Mouse (Mus musculus) stomach, postnatal 0 days (tissue): ENCODE measurements around the gene Tmem82. TPM values are rescaled to one million over a fixed set of nuclear protein-coding genes. Genes with fewer than 3 reads are reported as not detected.

Experiments
- ATAC-seq: fragments of 200-750 bp; cut with Nextera tagmentation; 2 replicates; pipeline ENCODE4 v1.8.0; 2017; ENCODE audit not compliant: low FRiP score, low TSS enrichment
- DNase-seq: peaks from one replicate; pipeline ENCODE4 v3.0.0-alpha.2; 2016; ENCODE audit warnings: low spot score
- H3K27ac ChIP-seq: fragments of 300-500 bp; sonication (generic); replicated peaks from 2 replicates; pipeline ENCODE4 v1.5.1; 2014; ENCODE audit warnings: mild to moderate bottlenecking, control low read depth
- H3K27me3 ChIP-seq: fragments of 300-500 bp; sonication (generic); 2 replicates; pipeline ENCODE4 v1.6.1; 2014; ENCODE audit warnings: low read length; ENCODE audit not compliant: control insufficient read depth, insufficient read depth
- H3K36me3 ChIP-seq: fragments of 300-500 bp; sonication (generic); 2 replicates; pipeline ENCODE4 v1.6.1; 2014; ENCODE audit warnings: low read length, mixed read lengths; ENCODE audit not compliant: control insufficient read depth, insufficient read depth
- H3K4me1 ChIP-seq: fragments of 300-500 bp; sonication (generic); replicated peaks from 2 replicates; pipeline ENCODE4 v1.6.1; 2014; ENCODE audit warnings: antibody characterized with exemption; ENCODE audit not compliant: control insufficient read depth, insufficient read depth
- H3K4me2 ChIP-seq: fragments of 300-500 bp; sonication (generic); replicated peaks from 2 replicates; pipeline ENCODE4 v1.6.1; 2014; ENCODE audit warnings: low read depth, mild to moderate bottlenecking, control low read depth, moderate library complexity
- H3K4me3 ChIP-seq: fragments of 300-500 bp; sonication (generic); 2 replicates; pipeline ENCODE4 v1.5.1; 2014; ENCODE audit warnings: low read depth, low read length, control low read depth
- H3K9ac ChIP-seq: fragments of 300-500 bp; sonication (generic); 2 replicates; pipeline ENCODE4 v1.6.1; 2014; ENCODE audit warnings: mild to moderate bottlenecking, low read length, control low read depth, mixed read lengths
- H3K9me3 ChIP-seq: fragments of 300-500 bp; sonication (generic); 2 replicates; pipeline ENCODE4 v1.6.1; 2016; ENCODE audit warnings: low read length; ENCODE audit not compliant: control insufficient read depth
- CTCF ChIP-seq: IDR thresholded peaks from 2 replicates; pipeline ENCODE4 v1.5.1; 2016; ENCODE audit warnings: antibody characterized with exemption, low read depth, mild to moderate bottlenecking, moderate library complexity
- EP300 ChIP-seq: optimal IDR thresholded peaks from 2 replicates; pipeline ENCODE3; 2016; ENCODE audit warnings: antibody characterized with exemption
- WGBS: fragments of 180-500 bp; shearing (Covaris S2); extraction: QIAGEN DNeasy Blood & Tissue Kit; methylation state at CpG from one replicate; pipeline ENCODE4 v1.1.7; 2014; 5-methylcytosine and 5-hydroxymethylcytosine counted together
- polyA plus RNA-seq: library from polyadenylated mRNA; unstranded; fragments of >200 nt; fragmentation: Nextera tagmentation; extraction: Ambion mirVana; gene quantifications from 2 replicates; pipeline ENCODE4 v1.2.1, GENCODE M21; 2015

The Tmem82 gene
- polyA plus RNA-seq, 1 experiment from 2014 or later: 2.2 TPM

DNA sequence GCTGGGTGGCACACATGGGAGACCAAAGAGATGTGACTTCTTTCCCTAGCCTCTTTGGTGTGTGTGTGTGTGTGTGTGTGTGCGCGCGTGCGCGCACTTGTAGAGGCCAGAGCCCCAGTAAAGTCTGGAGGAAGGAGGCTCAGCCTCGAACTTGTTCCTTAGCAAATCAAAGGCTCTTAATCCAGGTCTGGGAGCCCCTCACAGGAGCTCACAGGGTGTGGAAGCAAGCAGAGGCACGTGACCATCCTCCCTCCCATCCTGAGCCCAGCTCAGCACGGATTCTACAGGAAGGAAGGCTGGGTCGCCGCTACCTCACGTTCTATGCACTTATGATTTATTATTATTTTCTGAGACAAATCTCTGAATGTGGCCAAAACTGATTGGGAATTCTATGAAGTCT lies 42.0 kb downstream of the Tmem82 start:
- no peak overlapping the region for H3K9ac ChIP-seq
- H3K4me2 ChIP-seq: no peak overlapping the region
- no peak for TF ChIP-seq CTCF
- no peak for TF ChIP-seq EP300
- no peak for ATAC-seq
- H3K27ac ChIP-seq: 0 out of 2 replicates have a peak overlapping the region, but pooled peaks have one; percentile 8
- 78% methylated on average over 11 of the region's 11 CpGs for WGBS
- peaks cover 8% of the 10 kb centered on the region; the same call in 1 of the 2 replicates for H3K36me3 ChIP-seq
- H3K4me3 ChIP-seq: no peak overlapping the region
- no peak for DNase-seq
- no peaks in the 10 kb centered on the region for H3K9me3 ChIP-seq
- H3K27me3 ChIP-seq: no peaks in the 10 kb centered on the region
- H3K4me1 ChIP-seq: no peaks in the 10 kb centered on the region

DNA sequence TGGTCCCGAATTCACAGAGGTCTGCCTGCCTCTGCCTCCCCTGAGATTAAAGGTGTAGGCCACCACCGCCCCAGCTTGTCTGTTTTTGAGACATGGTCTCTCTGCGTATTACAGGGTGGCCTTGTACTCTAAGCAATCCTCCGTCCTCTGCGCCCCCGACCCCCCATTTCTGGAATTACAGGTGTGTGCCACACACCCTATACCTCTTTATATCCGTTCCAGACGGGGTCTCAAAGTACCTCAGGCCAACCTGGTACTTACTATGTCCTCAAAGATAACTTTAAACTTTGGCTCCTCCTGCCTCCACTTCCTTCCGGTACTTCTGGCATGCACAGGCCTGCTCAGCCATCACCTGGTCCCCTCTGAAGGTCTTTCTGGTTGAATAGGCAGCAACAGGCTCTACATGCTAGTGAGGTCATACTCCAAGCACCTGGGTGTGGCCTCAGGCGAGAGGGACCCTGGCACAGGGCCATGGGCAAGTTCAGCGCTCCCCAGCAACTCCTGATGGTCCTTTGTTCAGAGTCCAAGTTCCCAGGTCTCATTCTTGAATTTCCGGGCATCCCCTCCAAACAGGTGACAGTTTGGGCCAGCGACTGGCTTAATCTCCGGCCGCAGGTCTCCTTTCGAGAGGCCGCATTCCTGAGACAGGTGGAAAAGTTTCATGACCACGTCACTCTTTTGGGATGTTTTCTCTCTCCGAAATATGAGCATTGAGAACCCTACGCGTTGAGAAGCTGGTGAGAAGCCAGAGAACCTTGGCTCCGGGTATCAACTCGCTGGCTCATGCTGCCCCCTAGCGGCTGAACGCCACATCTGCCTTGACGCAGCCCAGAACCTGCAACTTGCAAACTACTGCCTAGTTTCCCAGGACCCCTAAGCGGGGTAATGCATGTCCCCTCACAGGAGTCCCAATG lies 43.4 kb downstream of the Tmem82 start:
- peak overlapping the region; percentile 42 for H3K4me2 ChIP-seq
- H3K4me3 ChIP-seq: no peak overlapping the region
- no peak overlapping the region for H3K9ac ChIP-seq
- ATAC-seq (peak; percentile 25), DNase-seq (peak; percentile 88)
- no peaks in the 10 kb centered on the region for H3K27me3 ChIP-seq
- no peaks in the 10 kb centered on the region for H3K9me3 ChIP-seq
- TF ChIP-seq CTCF (peak; percentile 96), EP300 (peak; percentile 49)
- H3K4me1 ChIP-seq: no peaks in the 10 kb centered on the region
- peak overlapping the region; percentile 73; the same call in 1 of the 2 replicates for H3K27ac ChIP-seq
- 31% methylated on average over 27 of the region's 27 CpGs for WGBS
- H3K36me3 ChIP-seq: 0 out of 2 replicates have a peak, but pooled peaks cover 8% of the 10 kb centered on the region

- Histone ChIP-seq H3K27me3 (no peaks in the 10 kb centered on the region), H3K9ac (no peak overlapping the region), H3K4me3 (no peak overlapping the region), H3K4me1 (no peaks in the 10 kb centered on the region), H3K36me3 (0 out of 2 replicates have a peak, but pooled peaks cover 4% of the 10 kb centered on the region), H3K27ac (peak overlapping the region; percentile 79), H3K4me2 (no peak overlapping the region), H3K9me3 (no peaks in the 10 kb centered on the region)
- DNase-seq (peak; percentile 76), ATAC-seq (peak; percentile 72)
- TF ChIP-seq EP300 (no peak), CTCF (peak; percentile 39)
- WGBS: 17% methylated on average over 6 of the region's 6 CpGs
These were observed 45.0 kb downstream of the Tmem82 start for GRCm38 (mm10) chr4:141573359-141573966.

GRCm38 (mm10) chr4:141572668-141573358 lies 45.6 kb downstream of the Tmem82 start:
- no peaks in the 10 kb centered on the region for H3K9me3 ChIP-seq
- H3K4me1 ChIP-seq: no peaks in the 10 kb centered on the region
- H3K27me3 ChIP-seq: no peaks in the 10 kb centered on the region
- ATAC-seq (no peak), DNase-seq (no peak)
- H3K4me3 ChIP-seq: no peak overlapping the region
- peak overlapping the region; percentile 79 for H3K27ac ChIP-seq
- 0 out of 2 replicates have a peak, but pooled peaks cover 4% of the 10 kb centered on the region for H3K36me3 ChIP-seq
- no peak overlapping the region for H3K4me2 ChIP-seq
- TF ChIP-seq EP300 (no peak), CTCF (no peak)
- H3K9ac ChIP-seq: no peak overlapping the region
- 56% methylated on average over 7 of the region's 7 CpGs for WGBS

GRCm38 (mm10) chr4:141571934-141572333 lies 46.5 kb downstream of the Tmem82 start:
- H3K9ac ChIP-seq: no peak overlapping the region
- TF ChIP-seq CTCF (no peak), EP300 (no peak)
- 0 out of 2 replicates have a peak, but pooled peaks have one; percentile 31 for ATAC-seq

More at GRCm38 (mm10) chr4:141571934-141572333, 46.5 kb downstream of the Tmem82 start:
- Histone ChIP-seq H3K4me2 (no peak overlapping the region), H3K4me1 (no peaks in the 10 kb centered on the region), H3K36me3 (no peaks in the 10 kb centered on the region), H3K4me3 (no peak overlapping the region), H3K27me3 (no peaks in the 10 kb centered on the region), H3K9me3 (no peaks in the 10 kb centered on the region), H3K27ac (no peak overlapping the region)
- WGBS: 58% methylated on average over 10 of the region's 10 CpGs
- peak; percentile 63 for DNase-seq
